Mouse (Mus musculus) E14TG2a.4 (cell line): ENCODE measurements around the gene Kdm4c.
"Not testable (repeated sequence)": the region's sequence is repeated elsewhere in the genome, so short reads cannot be mapped to it uniquely, and the experiment has no call there.

ENCODE experiments used
- H3K27me3 ChIP-seq: 2 replicates; pipeline ENCODE4 v1.6.1; 2014; ENCODE audit warnings: low read length, control low read depth; ENCODE audit not compliant: insufficient read depth
- H3K36me3 ChIP-seq: 2 replicates; pipeline ENCODE4 v1.6.1; 2014; ENCODE audit warnings: low read length, control low read depth; ENCODE audit not compliant: insufficient read depth
- H3K4me1 ChIP-seq: replicated peaks from 2 replicates; pipeline ENCODE4 v1.6.1; 2014; ENCODE audit warnings: low read depth, low read length, control low read depth
- H3K4me3 ChIP-seq: replicated peaks from 2 replicates; pipeline ENCODE4 v1.5.1; 2014; ENCODE audit warnings: mild to moderate bottlenecking, low read length
- H3K9me3 ChIP-seq: 2 replicates; pipeline ENCODE4 v1.6.1; 2014; ENCODE audit warnings: low read length, control low read depth
- CTCF ChIP-seq: conservative IDR thresholded peaks from 2 replicates; pipeline ENCODE4 v1.5.1; 2014; ENCODE audit warnings: low read length
- NANOG ChIP-seq: IDR thresholded peaks from 2 replicates; pipeline ENCODE4 v1.6.1; 2014; ENCODE audit warnings: borderline replicate concordance, low read length, mixed read lengths
- POU5F1 ChIP-seq: IDR thresholded peaks from 2 replicates; pipeline ENCODE4 v1.6.1; 2014; ENCODE audit warnings: low read length, borderline replicate concordance

Kdm4c gene

DNA sequence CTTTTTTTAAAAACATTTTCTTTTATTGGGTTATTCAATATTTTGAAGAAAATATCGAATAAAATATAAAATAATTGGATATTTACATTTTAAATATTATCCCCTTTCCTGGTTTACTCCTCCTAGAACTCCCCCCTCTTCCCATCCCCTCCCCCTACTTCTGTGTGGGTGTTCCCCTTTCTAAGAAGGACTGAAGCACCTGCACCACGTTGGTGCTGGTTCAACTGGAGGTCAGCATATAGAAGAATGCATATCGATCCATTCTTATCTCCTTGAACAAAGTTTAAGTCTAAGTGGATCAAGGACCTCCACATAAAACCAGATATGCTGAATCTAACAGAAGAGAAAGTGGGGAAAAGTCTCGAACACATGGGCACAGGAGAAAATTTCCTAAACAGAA is 144.3 kb downstream of the Kdm4c start:
- Histone ChIP-seq H3K27me3 (no peaks in the 10 kb centered on the region), H3K36me3 (peaks cover 74% of the 10 kb centered on the region), H3K9me3 (no peaks in the 10 kb centered on the region), H3K4me3 (no peak overlapping the region), H3K4me1 (no peaks in the 10 kb centered on the region)
- TF ChIP-seq NANOG (no peak), CTCF (no peak), POU5F1 (no peak)

- Histone ChIP-seq H3K27me3 (no peaks in the 10 kb centered on the region), H3K4me3 (no peak overlapping the region), H3K4me1 (no peaks in the 10 kb centered on the region; the same call in 1 of the 2 replicates), H3K36me3 (peaks cover 86% of the 10 kb centered on the region), H3K9me3 (no peaks in the 10 kb centered on the region)
- TF ChIP-seq CTCF, result no peak
- no peak for TF ChIP-seq POU5F1
- no peak for TF ChIP-seq NANOG
These were observed 150.9 kb downstream of the Kdm4c start for GRCm38 (mm10) chr4:74393162-74393561.

- TF ChIP-seq NANOG, result no peak
- TF ChIP-seq POU5F1, result no peak
- 0 out of 2 replicates have a peak, but pooled peaks have one; percentile 10 for TF ChIP-seq CTCF
- Histone ChIP-seq H3K9me3 (no peaks in the 10 kb centered on the region), H3K4me3 (no peak overlapping the region), H3K36me3 (peaks cover 84% of the 10 kb centered on the region), H3K27me3 (no peaks in the 10 kb centered on the region), H3K4me1 (no peaks in the 10 kb centered on the region; the same call in 1 of the 2 replicates)
These were observed 154.3 kb downstream of the Kdm4c start for GRCm38 (mm10) chr4:74396562-74396961.

DNA sequence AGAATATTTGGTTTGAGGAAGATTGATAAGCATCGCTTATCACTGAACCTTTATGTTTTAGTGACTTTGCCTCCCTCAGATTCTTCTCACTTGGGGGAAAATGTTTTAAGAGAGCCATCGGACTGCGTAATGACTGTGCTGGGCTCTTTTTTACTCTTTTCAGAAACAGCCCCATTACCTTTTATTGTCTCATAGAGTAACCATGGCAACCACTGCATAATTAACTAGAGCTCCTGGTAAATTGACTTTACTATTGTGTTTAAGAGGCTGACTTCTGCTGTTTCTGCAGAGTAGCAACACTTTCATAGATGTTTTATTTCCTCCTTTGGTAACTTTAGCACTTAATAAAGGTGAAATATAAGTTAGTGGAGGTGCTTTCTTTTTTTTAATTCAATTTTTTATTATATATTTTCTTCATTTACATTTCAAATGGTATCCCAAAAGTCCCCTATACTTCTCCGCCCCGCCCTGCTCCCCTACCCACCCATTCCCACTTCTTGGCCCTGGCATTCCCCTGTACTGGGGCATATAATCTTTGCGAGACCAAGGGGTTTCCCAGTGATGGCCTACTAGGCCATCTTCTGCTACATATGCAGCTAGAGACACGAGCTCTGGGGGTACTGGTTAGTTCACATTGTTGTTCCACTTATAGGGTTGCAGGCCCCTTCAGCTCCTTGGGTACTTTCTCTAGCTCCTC is 159.5 kb downstream of the Kdm4c start:
- not testable (repeated sequence) for H3K4me1 ChIP-seq, H3K27me3 ChIP-seq, H3K4me3 ChIP-seq, H3K9me3 ChIP-seq
- H3K36me3 ChIP-seq, result peaks cover 83% of the 10 kb centered on the region

DNA sequence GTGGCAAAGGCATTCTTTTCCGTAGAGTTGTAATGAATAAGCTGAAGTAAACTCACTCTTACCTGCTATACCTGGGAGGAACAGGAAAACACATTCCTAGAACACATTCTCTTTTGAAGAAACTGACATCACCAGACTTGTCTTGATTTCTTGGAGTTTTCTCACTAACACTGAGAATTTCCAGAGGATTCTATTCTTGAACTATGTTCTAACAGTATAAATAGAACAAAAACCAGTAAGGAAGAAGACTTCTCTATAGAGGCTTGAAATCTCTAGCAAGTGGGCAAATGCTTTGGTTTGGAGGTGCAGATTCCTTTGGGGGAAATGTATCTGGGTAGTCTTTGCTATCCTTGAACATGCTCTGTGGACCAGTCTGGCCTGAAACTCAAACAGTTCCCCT is 166.4 kb downstream of the Kdm4c start:
- Histone ChIP-seq H3K9me3 (no peaks in the 10 kb centered on the region), H3K4me3 (no peak overlapping the region), H3K36me3 (peaks cover 33% of the 10 kb centered on the region), H3K4me1 (peaks cover 10% of the 10 kb centered on the region), H3K27me3 (no peaks in the 10 kb centered on the region)
- TF ChIP-seq NANOG, result no peak
- TF ChIP-seq POU5F1, result no peak
- TF ChIP-seq CTCF, result no peak

- Histone ChIP-seq H3K36me3 (no peaks in the 10 kb centered on the region), H3K4me3 (no peak overlapping the region), H3K9me3 (no peaks in the 10 kb centered on the region), H3K27me3 (no peaks in the 10 kb centered on the region), H3K4me1 (no peaks in the 10 kb centered on the region)
- TF ChIP-seq NANOG (no peak), CTCF (no peak), POU5F1 (no peak)
These were observed 177.5 kb downstream of the Kdm4c start for GRCm38 (mm10) chr4:74419794-74420193.
